Mouse (Mus musculus) stomach, embryonic 14.5 days (tissue): ENCODE results near the gene Plcd3. TPM values are rescaled to one million over a fixed set of nuclear protein-coding genes. Genes with fewer than 3 reads are reported as not detected.

Experiments
- ATAC-seq: fragments of 200-750 bp; cut with Nextera tagmentation; 2 replicates; pipeline ENCODE4 v1.8.0; 2017; ENCODE audit warnings: low read depth, moderate TSS enrichment; ENCODE audit not compliant: insufficient number of reproducible peaks, insufficient read depth, low FRiP score
- H3K27ac ChIP-seq: fragments of 300-500 bp; sonication (generic); 2 replicates; pipeline ENCODE4 v1.5.1; 2014; ENCODE audit warnings: mild to moderate bottlenecking, low read length, moderate library complexity, mixed read lengths
- H3K27me3 ChIP-seq: fragments of 300-500 bp; sonication (generic); 2 replicates; pipeline ENCODE4 v1.6.1; 2014; ENCODE audit warnings: low read length, control low read depth, mixed read lengths; ENCODE audit not compliant: control insufficient read depth, insufficient read depth
- H3K36me3 ChIP-seq: fragments of 300-500 bp; sonication (generic); 2 replicates; pipeline ENCODE4 v1.6.1; 2014; ENCODE audit warnings: mild to moderate bottlenecking, control low read depth, low read length, moderate library complexity, mixed read lengths; ENCODE audit not compliant: control insufficient read depth, insufficient read depth
- H3K4me1 ChIP-seq: fragments of 300-500 bp; sonication (generic); 2 replicates; pipeline ENCODE4 v1.6.1; 2014; ENCODE audit warnings: low read length, control low read depth, mixed read lengths; ENCODE audit not compliant: control insufficient read depth, insufficient read depth
- H3K4me2 ChIP-seq: fragments of 300-500 bp; sonication (generic); replicated peaks from 2 replicates; pipeline ENCODE4 v1.6.1; 2014; ENCODE audit warnings: low read depth, low read length, control low read depth
- H3K4me3 ChIP-seq: fragments of 300-500 bp; sonication (generic); 2 replicates; pipeline ENCODE4 v1.5.1; 2014; ENCODE audit warnings: low read depth, low read length, control low read depth
- H3K9ac ChIP-seq: fragments of 300-500 bp; sonication (generic); replicated peaks from 2 replicates; pipeline ENCODE4 v1.6.1; 2014; ENCODE audit warnings: low read depth, mild to moderate bottlenecking, control low read depth, low read length, moderate library complexity, mixed read lengths
- H3K9me3 ChIP-seq: fragments of 300-500 bp; sonication (generic); 2 replicates; pipeline ENCODE4 v1.6.1; 2016; ENCODE audit warnings: low read depth, low read length, control low read depth; ENCODE audit not compliant: control insufficient read depth
- WGBS: fragments of 180-500 bp; shearing (Covaris S2); extraction: QIAGEN DNeasy Blood & Tissue Kit; methylation state at CpG from one replicate; pipeline ENCODE4 v1.1.7; 2014; 5-methylcytosine and 5-hydroxymethylcytosine counted together
- polyA plus RNA-seq: library from polyadenylated mRNA; unstranded; fragments of >200 nt; fragmentation: Nextera tagmentation; extraction: Ambion mirVana; gene quantifications from 2 replicates; pipeline ENCODE4 v1.2.1, GENCODE M21; 2014

The Plcd3 gene
- polyA plus RNA-seq: 2.5 TPM in 2 replicates

DNA sequence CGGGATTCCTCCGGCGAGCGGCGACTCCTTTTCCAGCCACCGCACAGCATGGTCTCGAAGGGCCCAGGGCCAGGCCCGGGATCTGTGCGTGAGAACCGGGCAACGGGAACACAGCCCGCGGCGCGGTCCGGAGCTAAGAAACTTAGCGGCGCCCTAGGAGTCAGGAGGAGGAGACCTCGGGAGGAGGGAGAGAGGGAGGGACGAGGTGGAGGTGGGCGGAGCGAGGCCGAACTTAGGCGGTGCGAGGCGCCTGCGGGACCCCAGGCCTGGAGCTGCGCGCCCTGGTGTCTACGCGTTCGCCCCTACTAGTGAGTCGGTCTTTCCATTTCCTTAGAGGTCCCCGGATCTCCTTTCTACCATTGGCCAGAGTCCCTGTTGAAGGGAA is at the start of gene Plcd3, which contains the start of gene Acbd4:
Gene Plcd3 (minus strand): TSS at position 178 of the 385 bp plus-strand sequence.
Gene Acbd4 (plus strand): TSS at position 202 of the 385 bp plus-strand sequence.
- H3K27me3 ChIP-seq: peaks cover 5% of the 10 kb centered on the region; the same call in 1 of the 2 replicates
- H3K4me2 ChIP-seq: peak within 1 kb of the TSS; percentile 91
- H3K27ac ChIP-seq: no peak within 1 kb of the TSS
- WGBS: 0% methylated on average over 33 of the region's 34 CpGs
- peak within 1 kb of the TSS; percentile 42 for H3K9ac ChIP-seq
- H3K9me3 ChIP-seq: no peaks in the 10 kb centered on the region
- peak; percentile 30 for ATAC-seq
- peaks cover 11% of the 10 kb centered on the region for H3K4me1 ChIP-seq
- peak within 1 kb of the TSS; percentile 55 for H3K4me3 ChIP-seq
- no peaks in the 10 kb centered on the region for H3K36me3 ChIP-seq

DNA sequence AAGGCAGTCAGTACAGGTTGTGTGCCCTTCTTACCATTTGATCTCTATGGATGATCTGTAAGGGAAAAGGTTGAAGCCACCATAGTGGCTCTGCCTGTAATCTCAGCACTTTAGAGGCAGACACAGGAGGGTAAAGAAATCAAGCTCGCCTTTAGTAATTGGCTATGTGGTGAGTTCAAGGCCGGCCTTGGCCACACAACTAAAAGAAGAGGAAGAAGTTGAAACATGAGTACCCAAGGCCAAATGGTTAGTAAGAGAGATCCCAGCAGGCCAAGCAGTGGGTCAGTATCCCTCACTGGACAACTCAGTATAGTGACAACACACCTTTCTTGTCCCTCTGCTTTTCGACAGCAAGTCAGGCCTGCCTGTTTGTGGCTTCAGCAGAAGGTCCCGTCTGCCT is 48.3 kb upstream of the Plcd3 start:
- Histone ChIP-seq H3K27me3 (no peaks in the 10 kb centered on the region), H3K36me3 (no peaks in the 10 kb centered on the region), H3K9me3 (no peaks in the 10 kb centered on the region), H3K9ac (no peak overlapping the region), H3K4me1 (peaks cover 1% of the 10 kb centered on the region; the same call in 1 of the 2 replicates), H3K27ac (no peak overlapping the region), H3K4me3 (no peak overlapping the region), H3K4me2 (no peak overlapping the region)
- ATAC-seq: no peak
- 92% methylated on average over 4 of the region's 4 CpGs for WGBS

DNA sequence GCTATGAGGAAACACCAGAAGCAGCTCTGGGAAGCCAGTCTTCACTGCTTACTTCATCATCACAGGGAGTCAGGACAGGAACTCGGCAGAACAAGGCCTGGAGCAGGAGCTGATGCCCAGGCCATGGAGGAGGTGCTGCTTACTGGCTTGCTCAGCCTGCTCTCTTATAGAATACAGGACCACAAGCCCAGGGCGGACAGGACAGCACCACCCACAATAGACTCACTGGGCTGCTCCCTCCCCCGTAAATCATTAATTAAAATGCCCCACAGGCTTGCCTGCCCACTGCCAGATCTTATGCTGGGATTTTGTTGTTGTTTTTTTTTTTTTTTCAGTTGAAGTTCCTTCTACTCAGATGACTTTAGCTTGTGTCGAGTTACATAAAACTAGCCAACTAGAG is 46.3 kb upstream of the Plcd3 start:
- no peak overlapping the region for H3K9ac ChIP-seq
- no peaks in the 10 kb centered on the region for H3K9me3 ChIP-seq
- H3K27me3 ChIP-seq: no peaks in the 10 kb centered on the region
- no peak overlapping the region for H3K4me3 ChIP-seq
- H3K4me2 ChIP-seq: no peak overlapping the region
- 69% methylated on average over 4 of the region's 4 CpGs for WGBS
- peaks cover 9% of the 10 kb centered on the region for H3K4me1 ChIP-seq
- H3K27ac ChIP-seq: no peak overlapping the region
- ATAC-seq: no peak
- no peaks in the 10 kb centered on the region for H3K36me3 ChIP-seq

DNA sequence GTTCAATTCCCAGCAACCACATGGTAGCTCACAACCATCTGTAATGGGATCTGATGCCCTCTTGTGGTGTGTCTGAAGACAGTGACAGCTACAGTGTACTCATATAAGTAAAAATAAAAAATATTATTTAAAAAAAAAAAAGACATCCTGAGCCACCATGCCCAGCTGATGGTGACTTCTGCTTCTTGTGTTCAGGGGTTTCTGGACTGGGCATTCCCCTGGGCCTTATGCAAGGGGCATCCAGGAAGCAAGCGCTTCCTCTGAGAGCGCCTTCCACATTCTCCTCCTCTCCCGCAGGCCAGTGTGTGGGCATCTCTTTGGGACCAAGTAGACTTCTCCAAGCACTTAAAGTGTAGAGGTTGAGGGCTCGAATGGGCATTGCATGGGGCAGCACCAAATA is 44.9 kb upstream of the Plcd3 start:
- ATAC-seq: no peak
- 90% methylated on average over 4 of the region's 4 CpGs for WGBS
- H3K4me1 ChIP-seq: peaks cover 22% of the 10 kb centered on the region
- no peaks in the 10 kb centered on the region for H3K27me3 ChIP-seq
- H3K27ac ChIP-seq: no peak overlapping the region
- no peaks in the 10 kb centered on the region for H3K9me3 ChIP-seq
- no peak overlapping the region for H3K4me2 ChIP-seq
- H3K36me3 ChIP-seq: no peaks in the 10 kb centered on the region
- no peak overlapping the region for H3K4me3 ChIP-seq
- H3K9ac ChIP-seq: no peak overlapping the region

DNA sequence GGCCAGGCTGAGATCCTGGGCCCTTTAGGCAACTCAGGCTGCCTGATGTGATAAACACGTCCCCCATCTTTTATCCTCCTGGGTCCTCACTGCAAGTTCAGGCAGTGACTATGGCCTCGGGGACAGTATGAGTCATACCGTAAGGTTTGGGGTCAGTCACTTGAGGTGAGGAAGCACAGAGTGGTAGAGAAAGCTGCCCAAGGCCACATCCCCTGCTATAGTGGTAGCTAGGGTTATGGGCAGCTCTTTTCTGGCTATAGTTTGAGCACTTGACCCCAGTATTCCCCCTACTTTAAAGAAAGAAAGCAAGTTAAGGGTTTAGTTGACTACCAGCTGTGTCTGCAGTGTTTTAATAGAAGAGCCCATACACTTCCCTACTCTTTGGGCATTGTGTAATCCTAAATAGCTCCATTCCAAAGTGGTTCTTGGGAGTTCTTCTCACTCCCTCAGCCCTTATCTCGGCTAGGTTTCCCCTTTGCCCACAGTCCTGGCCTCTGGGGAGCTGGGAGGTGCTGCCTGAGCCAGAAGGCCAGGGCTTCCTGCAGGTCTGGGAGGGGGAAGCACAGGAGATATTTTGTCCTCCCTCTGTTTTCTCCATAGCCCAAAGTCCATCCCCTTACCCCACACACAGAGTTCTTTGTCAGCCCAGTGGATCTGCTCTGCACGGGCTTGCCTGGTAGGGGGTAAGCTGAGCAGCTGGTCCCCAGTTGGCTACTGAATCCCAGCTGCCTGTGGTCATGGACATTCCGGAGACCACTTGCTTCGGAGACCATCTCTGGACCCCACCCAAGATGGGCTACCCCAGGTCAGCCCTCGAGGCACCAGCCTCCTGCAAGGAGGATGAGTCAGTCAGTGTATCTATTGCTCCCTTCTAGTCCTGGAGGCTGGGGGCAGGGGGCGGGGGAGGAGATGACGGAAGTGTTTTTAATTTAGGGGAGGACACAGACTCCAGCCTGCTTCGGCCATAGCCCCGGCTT is 43.1 kb upstream of the Plcd3 start:
- no peak overlapping the region for H3K4me3 ChIP-seq
- H3K27me3 ChIP-seq: no peaks in the 10 kb centered on the region
- H3K4me2 ChIP-seq: no peak overlapping the region
- H3K4me1 ChIP-seq: peaks cover 31% of the 10 kb centered on the region
- peak overlapping the region; percentile 48 for H3K27ac ChIP-seq
- no peak for ATAC-seq
- no peak overlapping the region for H3K9ac ChIP-seq
- H3K36me3 ChIP-seq: no peaks in the 10 kb centered on the region
- 43% methylated on average over 12 of the region's 12 CpGs for WGBS
- H3K9me3 ChIP-seq: no peaks in the 10 kb centered on the region

DNA sequence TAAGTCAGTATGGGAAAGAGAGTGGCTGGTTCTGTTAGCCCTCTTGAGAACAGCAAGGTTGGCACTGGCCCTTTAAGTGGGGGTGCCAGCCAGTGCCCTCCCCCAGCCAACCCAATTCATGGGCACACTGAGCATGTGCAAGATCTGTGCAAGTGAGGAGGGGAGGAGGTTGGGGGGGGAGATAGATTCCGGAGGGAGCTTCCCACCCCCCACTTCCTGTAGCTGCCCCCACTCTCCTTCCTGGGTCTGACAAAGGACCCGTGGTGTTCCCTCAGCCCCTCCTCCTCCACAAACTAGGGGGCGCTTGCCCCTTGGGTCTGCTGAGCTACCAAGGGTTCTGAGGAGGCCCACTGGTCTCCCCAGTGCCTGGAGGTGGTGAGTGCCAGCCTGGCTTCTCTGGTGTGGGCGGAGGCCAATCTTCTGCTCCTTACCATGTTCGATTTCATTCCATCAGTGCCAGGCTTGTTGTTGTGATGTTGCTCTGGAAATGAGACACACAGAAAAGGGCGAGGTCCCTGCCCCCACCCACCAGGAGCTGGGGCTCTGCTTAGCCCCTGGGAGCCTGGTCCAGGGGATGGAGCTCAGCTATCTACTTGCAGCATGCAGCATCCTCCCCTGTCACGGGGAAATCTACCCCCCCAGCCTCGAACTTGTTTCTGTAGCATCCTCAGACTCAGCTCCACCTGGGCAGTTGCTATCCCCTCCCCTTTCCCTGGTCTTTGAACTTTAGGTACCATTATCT is 41.2 kb upstream of the Plcd3 start:
- Histone ChIP-seq H3K27me3 (no peaks in the 10 kb centered on the region), H3K4me1 (peaks cover 31% of the 10 kb centered on the region), H3K4me3 (no peak overlapping the region; the same call in 1 of the 2 replicates), H3K9ac (0 out of 2 replicates have a peak overlapping the region, but pooled peaks have one; percentile 30), H3K4me2 (peak overlapping the region; percentile 20), H3K27ac (peak overlapping the region; percentile 87; the same call in 1 of the 2 replicates), H3K9me3 (no peaks in the 10 kb centered on the region), H3K36me3 (no peaks in the 10 kb centered on the region; the same call in none of the 2 replicates)
- ATAC-seq: peak; percentile 37; the same call in 1 of the 2 replicates
- 27% methylated on average over 8 of the region's 8 CpGs for WGBS

DNA sequence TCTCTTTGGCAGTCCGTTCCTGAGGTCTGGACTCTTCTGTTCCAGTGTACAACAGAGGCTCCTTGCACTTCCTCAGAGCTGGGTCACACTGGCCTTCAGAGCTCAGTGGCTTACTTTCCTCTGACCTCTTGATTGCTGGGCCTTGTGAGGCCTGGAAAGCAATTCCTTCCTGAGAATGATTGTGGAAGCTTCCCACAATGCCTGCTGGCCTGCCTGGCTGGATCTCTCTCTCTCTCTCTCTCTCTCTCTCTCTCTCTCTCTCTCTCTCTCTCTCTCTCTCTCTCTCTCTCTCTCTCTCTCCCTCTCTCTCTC is 40.4 kb upstream of the Plcd3 start:
- H3K27ac ChIP-seq: peak overlapping the region; percentile 87
- no peaks in the 10 kb centered on the region for H3K27me3 ChIP-seq
- H3K36me3 ChIP-seq: no peaks in the 10 kb centered on the region; the same call in none of the 2 replicates
- H3K4me1 ChIP-seq: peaks cover 31% of the 10 kb centered on the region
- peak overlapping the region; percentile 20; the same call in 1 of the 2 replicates for H3K4me2 ChIP-seq
- 27% methylated on average over 1 of the region's 1 CpGs for WGBS
- no peak overlapping the region for H3K9ac ChIP-seq
- no peak overlapping the region for H3K4me3 ChIP-seq
- H3K9me3 ChIP-seq: no peaks in the 10 kb centered on the region
- no peak for ATAC-seq
